28 mouse cellular contexts compared by ENCODE assay signal in genomic region chr12:99614420-99614819, GRCm38 (mm10). TPM values are rescaled to one million over a fixed set of nuclear protein-coding genes. Genes with fewer than 3 reads are reported as not detected.
A peak's percentile ranks its signal among the peaks of the same experiment; 100 is the strongest.
DNase-seq lines count a peak whose midpoint lies in the region; ATAC-seq lines count a peak whose summit lies in the region.
"Had no signal": no experiment of that assay in that cellular context is flagged by ENCODE, and none has a peak within 500 bp of the region (broad histone marks: within the 10 kb centered on the region; RNA-seq: fewer than 3 reads in every experiment).

No protein-coding gene starts in this region.

- no peak overlapping the region for H3K4me2 ChIP-seq in forebrain, embryonic 11.5 days (ENCODE audit: low read depth, low read length, severe bottlenecking)
- no peak overlapping the region for H3K4me2 ChIP-seq in forebrain, embryonic 13.5 days
- H3K4me2 ChIP-seq in heart, embryonic 12.5 days: no peak overlapping the region
- no peak overlapping the region for H3K4me2 ChIP-seq in midbrain, embryonic 11.5 days
- H3K4me2 ChIP-seq in midbrain, embryonic 15.5 days: no peak overlapping the region
- H3K4me2 ChIP-seq: embryonic facial prominence, embryonic 13.5 days; embryonic facial prominence, embryonic 15.5 days had no signal

- H3K9me3 ChIP-seq in forebrain, embryonic 11.5 days (ENCODE audit: control insufficient read depth, low read length): no peaks in the 10 kb centered on the region
- no peaks in the 10 kb centered on the region for H3K9me3 ChIP-seq in forebrain, embryonic 13.5 days (replicated peaks)
- H3K9me3 ChIP-seq in heart, embryonic 10.5 days: no peaks in the 10 kb centered on the region
- no peaks in the 10 kb centered on the region for H3K9me3 ChIP-seq in heart, embryonic 12.5 days (replicated peaks)
- no peaks in the 10 kb centered on the region for H3K9me3 ChIP-seq in midbrain, embryonic 11.5 days (ENCODE audit: control insufficient read depth, low read length)
- no peaks in the 10 kb centered on the region for H3K9me3 ChIP-seq in midbrain, embryonic 15.5 days
- H3K9me3 ChIP-seq: embryonic facial prominence, embryonic 13.5 days; embryonic facial prominence, embryonic 15.5 days; forebrain, embryonic 10.5 days had no signal

- ATAC-seq in forebrain, embryonic 11.5 days (replicated peaks; ENCODE audit: low FRiP score): no peak
- ATAC-seq in forebrain, embryonic 13.5 days: no peak
- no peak for ATAC-seq in heart, embryonic 12.5 days (ENCODE audit: insufficient number of reproducible peaks, low FRiP score)
- ATAC-seq in midbrain, embryonic 11.5 days (ENCODE audit: low FRiP score): no peak
- ATAC-seq in midbrain, embryonic 15.5 days (replicated peaks): no peak
- ATAC-seq: activated CD4-positive, CD25-positive, alpha-beta regulatory T cell, adult 4 months; CD4-positive, CD25-positive, alpha-beta regulatory T cell, adult 4 months; forebrain, embryonic 14.5 days; forebrain, embryonic 16.5 days; Patski had no signal

- DNase-seq in forebrain, embryonic 11.5 days (ENCODE audit: low spot score): peak; percentile 23
- peak; percentile 17 for DNase-seq in heart, embryonic 10.5 days (ENCODE audit: low spot score)
- DNase-seq in midbrain, embryonic 11.5 days (ENCODE audit: low spot score, missing footprints): peak; percentile 51
- DNase-seq: adrenal gland, adult 8-10 months; adrenal gland, postnatal 14 days; adrenal gland, postnatal 36 days; B cell, adult 2 months; cerebellum, adult 11 months; cerebellum, adult 18-20 months; cerebellum, adult 8-10 months; cerebellum, adult 9-11 months; cerebellum, postnatal 14 days; cerebellum, postnatal 36 days; embryo, embryonic 11 days had no signal

- no peaks in the 10 kb centered on the region for H3K27me3 ChIP-seq in forebrain, embryonic 11.5 days (ENCODE audit: control insufficient read depth, insufficient read depth, low read length)
- no peaks in the 10 kb centered on the region for H3K27me3 ChIP-seq in forebrain, embryonic 13.5 days
- no peaks in the 10 kb centered on the region for H3K27me3 ChIP-seq in heart, embryonic 10.5 days (ENCODE audit: insufficient read depth, poor library complexity, severe bottlenecking)
- H3K27me3 ChIP-seq in heart, embryonic 12.5 days (replicated peaks): no peaks in the 10 kb centered on the region; the same call in 1 of the 2 replicates
- H3K27me3 ChIP-seq in midbrain, embryonic 11.5 days (ENCODE audit: control insufficient read depth, insufficient read depth, low read length): no peaks in the 10 kb centered on the region
- no peaks in the 10 kb centered on the region for H3K27me3 ChIP-seq in midbrain, embryonic 15.5 days (replicated peaks)
- H3K27me3 ChIP-seq: CH12.LX; embryonic facial prominence, embryonic 15.5 days had no signal

- no peaks in the 10 kb centered on the region for H3K4me1 ChIP-seq in forebrain, embryonic 11.5 days (replicated peaks; ENCODE audit: control insufficient read depth, insufficient read depth, low read length)
- peaks cover 3% of the 10 kb centered on the region; the same call in 1 of the 2 replicates for H3K4me1 ChIP-seq in forebrain, embryonic 13.5 days
- peaks cover 13% of the 10 kb centered on the region for H3K4me1 ChIP-seq in heart, embryonic 10.5 days
- H3K4me1 ChIP-seq in heart, embryonic 12.5 days (replicated peaks): peaks cover 14% of the 10 kb centered on the region
- H3K4me1 ChIP-seq in midbrain, embryonic 11.5 days (ENCODE audit: control insufficient read depth, insufficient read depth, low read length): no peaks in the 10 kb centered on the region
- 0 out of 2 replicates have a peak, but pooled peaks cover 3% of the 10 kb centered on the region for H3K4me1 ChIP-seq in midbrain, embryonic 15.5 days
- H3K4me1 ChIP-seq: embryonic facial prominence, embryonic 15.5 days had no signal

- H3K27ac ChIP-seq in forebrain, embryonic 11.5 days (ENCODE audit: low read depth, low read length): no peak overlapping the region
- no peak overlapping the region for H3K27ac ChIP-seq in forebrain, embryonic 13.5 days
- no peak overlapping the region for H3K27ac ChIP-seq in heart, embryonic 10.5 days
- no peak overlapping the region for H3K27ac ChIP-seq in heart, embryonic 12.5 days (ENCODE audit: poor library complexity, severe bottlenecking)
- no peak overlapping the region for H3K27ac ChIP-seq in midbrain, embryonic 11.5 days (ENCODE audit: low read depth, low read length)
- no peak overlapping the region for H3K27ac ChIP-seq in midbrain, embryonic 15.5 days
- H3K27ac ChIP-seq: embryonic facial prominence, embryonic 13.5 days; embryonic facial prominence, embryonic 15.5 days; forebrain, embryonic 10.5 days had no signal

- 75% methylated on average over 6 of the region's 6 CpGs for WGBS in forebrain, embryonic 11.5 days
- WGBS in forebrain, embryonic 13.5 days: 67% methylated on average over 6 of the region's 6 CpGs
- 65% methylated on average over 6 of the region's 6 CpGs for WGBS in heart, embryonic 10.5 days
- 60% methylated on average over 6 of the region's 6 CpGs for WGBS in heart, embryonic 12.5 days
- 80% methylated on average over 6 of the region's 6 CpGs for WGBS in midbrain, embryonic 11.5 days
- 70% methylated on average over 6 of the region's 6 CpGs for WGBS in midbrain, embryonic 15.5 days

- no peak overlapping the region for H3K4me3 ChIP-seq in forebrain, embryonic 11.5 days (ENCODE audit: low read depth, low read length)
- no peak overlapping the region for H3K4me3 ChIP-seq in forebrain, embryonic 13.5 days
- no peak overlapping the region for H3K4me3 ChIP-seq in heart, embryonic 10.5 days
- H3K4me3 ChIP-seq in heart, embryonic 12.5 days: no peak overlapping the region
- no peak overlapping the region for H3K4me3 ChIP-seq in midbrain, embryonic 11.5 days (ENCODE audit: low read depth, low read length)
- H3K4me3 ChIP-seq in midbrain, embryonic 15.5 days: no peak overlapping the region
- H3K4me3 ChIP-seq: embryonic facial prominence, embryonic 13.5 days; embryonic facial prominence, embryonic 15.5 days; erythroblast, embryonic 14.5 days; forebrain, embryonic 10.5 days had no signal

- no peaks in the 10 kb centered on the region for H3K36me3 ChIP-seq in forebrain, embryonic 11.5 days (ENCODE audit: control insufficient read depth, insufficient read depth, low read length)
- H3K36me3 ChIP-seq in forebrain, embryonic 13.5 days (ENCODE audit: poor library complexity, severe bottlenecking): no peaks in the 10 kb centered on the region
- H3K36me3 ChIP-seq in heart, embryonic 10.5 days: no peaks in the 10 kb centered on the region
- H3K36me3 ChIP-seq in heart, embryonic 12.5 days: no peaks in the 10 kb centered on the region
- H3K36me3 ChIP-seq in midbrain, embryonic 11.5 days (ENCODE audit: control insufficient read depth, insufficient read depth, low read length): no peaks in the 10 kb centered on the region
- no peaks in the 10 kb centered on the region for H3K36me3 ChIP-seq in midbrain, embryonic 15.5 days (replicated peaks)
- H3K36me3 ChIP-seq: embryonic facial prominence, embryonic 13.5 days; embryonic facial prominence, embryonic 15.5 days; forebrain, embryonic 10.5 days; G1E had no signal

- H3K9ac ChIP-seq in forebrain, embryonic 11.5 days (ENCODE audit: low read length): no peak overlapping the region
- H3K9ac ChIP-seq in forebrain, embryonic 13.5 days: no peak overlapping the region
- H3K9ac ChIP-seq in heart, embryonic 12.5 days: no peak overlapping the region
- H3K9ac ChIP-seq in midbrain, embryonic 11.5 days (ENCODE audit: low read length): no peak overlapping the region
- H3K9ac ChIP-seq in midbrain, embryonic 15.5 days: no peak overlapping the region
- H3K9ac ChIP-seq: embryonic facial prominence, embryonic 13.5 days; embryonic facial prominence, embryonic 15.5 days had no signal

RNA-seq across cellular contexts. Expression of gene Foxn3, which starts 51.0 kb away (rescaled TPM):
- polyA plus RNA-seq in forebrain, embryonic 11.5 days (2014; fragmentation: Nextera tagmentation; extraction: Ambion mirVana): 87.3 and 91.9 TPM in 2 replicates
- polyA plus RNA-seq in forebrain, embryonic 13.5 days (2015; fragmentation: Nextera tagmentation; extraction: Ambion mirVana): 79.3 and 83.5 TPM in 2 replicates
- 60.5 and 65.2 TPM in 2 replicates for polyA plus RNA-seq in heart, embryonic 10.5 days (2016; fragmentation: Nextera tagmentation; extraction: Ambion mirVana)
- polyA plus RNA-seq in heart, embryonic 12.5 days (2016; fragmentation: Nextera tagmentation; extraction: Ambion mirVana): 66.2 and 69.1 TPM in 2 replicates
- polyA plus RNA-seq in midbrain, embryonic 11.5 days (2014; fragmentation: Nextera tagmentation; extraction: Ambion mirVana): 71.0 and 73.8 TPM in 2 replicates
- 80.4 and 85.9 TPM in 2 replicates for polyA plus RNA-seq in midbrain, embryonic 15.5 days (2015; fragmentation: Nextera tagmentation; extraction: Ambion mirVana)
